In genomic region chr13:23312909-23313669, GRCm38 (mm10) we compare ENCODE assay signal across 8 mouse cellular contexts. TPM values are rescaled to one million over a fixed set of nuclear protein-coding genes. Genes with fewer than 3 reads are reported as not detected.
DNase-seq lines count a peak whose midpoint lies in the region; ATAC-seq and TF ChIP-seq lines count a peak whose summit lies in the region.

No protein-coding gene starts in this region.

- 1% methylated on average over 42 of the region's 42 CpGs for WGBS in embryonic facial prominence, embryonic 12.5 days
- 2% methylated on average over 42 of the region's 42 CpGs for whole genome bisulfite sequencing in intestine, postnatal 0 days
- WGBS in neural tube, embryonic 12.5 days, result 1% methylated on average over 42 of the region's 42 CpGs

- no peak for DNase-seq in layer of hippocampus, adult 2 months (ENCODE audit: low spot score in 2 of 2)
- no peak for DNase-seq in layer of hippocampus, postnatal 25 days (ENCODE audit: extremely low spot score in 1 of 2, low spot score in 1 of 2)
- DNase-seq in adrenal gland, adult 2 months, result no peak
- DNase-seq in thymus, postnatal 14 days, result no peak
- no peak for DNase-seq in adrenal gland, adult 18-20 months (ENCODE audit: low spot score in 2 of 2)

- no peaks in the 10 kb centered on the region for H3K36me3 ChIP-seq in embryonic facial prominence, embryonic 12.5 days
- no peaks in the 10 kb centered on the region for H3K36me3 ChIP-seq in intestine, postnatal 0 days (ENCODE audit: control insufficient read depth, insufficient read depth)
- H3K36me3 ChIP-seq in neural tube, embryonic 12.5 days, result no peaks in the 10 kb centered on the region

- no peak for TF ChIP-seq CTCF in layer of hippocampus, adult 2 months (conservative IDR thresholded peaks at IDR 0.05)
- TF ChIP-seq CTCF in intestine, postnatal 0 days (IDR thresholded peaks at IDR 0.05; ENCODE audit: low read depth), result no peak

- H3K4me1 ChIP-seq in embryonic facial prominence, embryonic 12.5 days, result no peaks in the 10 kb centered on the region
- H3K4me1 ChIP-seq in intestine, postnatal 0 days (replicated peaks; ENCODE audit: control insufficient read depth, insufficient read depth, low read length), result peaks cover 11% of the 10 kb centered on the region; the same call in 1 of the 2 replicates
- peaks cover 17% of the 10 kb centered on the region; the same call in 1 of the 2 replicates for H3K4me1 ChIP-seq in neural tube, embryonic 12.5 days

- peak overlapping the region; percentile 6; the same call in 1 of the 2 replicates for H3K9ac ChIP-seq in embryonic facial prominence, embryonic 12.5 days
- H3K9ac ChIP-seq in intestine, postnatal 0 days (ENCODE audit: low read depth, low read length), result no peak overlapping the region
- peak overlapping the region; percentile 29; the same call in 1 of the 2 replicates for H3K9ac ChIP-seq in neural tube, embryonic 12.5 days

- ATAC-seq in embryonic facial prominence, embryonic 12.5 days (ENCODE audit: insufficient number of reproducible peaks, insufficient read depth, low FRiP score, low TSS enrichment), result no peak
- no peak for ATAC-seq in intestine, postnatal 0 days
- peak; percentile 22; the same call in 1 of the 2 replicates for ATAC-seq in neural tube, embryonic 12.5 days (ENCODE audit: low FRiP score, low read depth)

- H3K4me2 ChIP-seq in embryonic facial prominence, embryonic 12.5 days (replicated peaks), result peak overlapping the region; percentile 61
- peak overlapping the region; percentile 60 for H3K4me2 ChIP-seq in intestine, postnatal 0 days (replicated peaks; ENCODE audit: low read depth)
- H3K4me2 ChIP-seq in neural tube, embryonic 12.5 days (replicated peaks), result peak overlapping the region; percentile 73

- peak overlapping the region; percentile 46 for H3K4me3 ChIP-seq in layer of hippocampus, adult 2 months
- H3K4me3 ChIP-seq in embryonic facial prominence, embryonic 12.5 days, result peak overlapping the region; percentile 40
- H3K4me3 ChIP-seq in intestine, postnatal 0 days (ENCODE audit: low read depth, low read length), result peak overlapping the region; percentile 38
- peak overlapping the region; percentile 36 for H3K4me3 ChIP-seq in neural tube, embryonic 12.5 days

- no peak overlapping the region for H3K27ac ChIP-seq in layer of hippocampus, adult 2 months
- no peak overlapping the region for H3K27ac ChIP-seq in embryonic facial prominence, embryonic 12.5 days
- H3K27ac ChIP-seq in intestine, postnatal 0 days (ENCODE audit: low read depth, low read length), result no peak overlapping the region
- H3K27ac ChIP-seq in neural tube, embryonic 12.5 days, result no peak overlapping the region

- peaks cover 39% of the 10 kb centered on the region for H3K27me3 ChIP-seq in embryonic facial prominence, embryonic 12.5 days
- peaks cover 66% of the 10 kb centered on the region for H3K27me3 ChIP-seq in intestine, postnatal 0 days (replicated peaks; ENCODE audit: control insufficient read depth, insufficient read depth, low read length)
- H3K27me3 ChIP-seq in neural tube, embryonic 12.5 days (replicated peaks), result peaks cover 57% of the 10 kb centered on the region

- H3K9me3 ChIP-seq in embryonic facial prominence, embryonic 12.5 days, result no peaks in the 10 kb centered on the region
- no peaks in the 10 kb centered on the region for H3K9me3 ChIP-seq in intestine, postnatal 0 days (ENCODE audit: control insufficient read depth)
- no peaks in the 10 kb centered on the region for H3K9me3 ChIP-seq in neural tube, embryonic 12.5 days

RNA-seq across cellular contexts. Expression of gene Zfp322a, which starts 55.9 kb away (rescaled TPM):
- 10 to 100 TPM; 28.7 to 33.6 TPM for total RNA-seq in layer of hippocampus, adult 2 months (2021)
- total RNA-seq in layer of hippocampus, postnatal 25 days (2021), result 10 to 100 TPM; 34.3 to 40.0 TPM
- 65.4 and 67.5 TPM in 2 replicates for polyA plus RNA-seq in embryonic facial prominence, embryonic 12.5 days (2016; fragmentation: Nextera tagmentation; extraction: Ambion mirVana)
- 15.6 and 17.2 TPM in 2 replicates for polyA plus RNA-seq in intestine, postnatal 0 days (2015; fragmentation: Nextera tagmentation; extraction: Ambion mirVana)
- 51.9 and 57.7 TPM in 2 replicates for polyA plus RNA-seq in neural tube, embryonic 12.5 days (2016; fragmentation: Nextera tagmentation; extraction: Ambion mirVana)
- 10 to 100 TPM; 16.3 to 20.7 TPM for total RNA-seq in adrenal gland, adult 2 months (2021)
- 0.40 and 0.53 TPM in 2 replicates for polyA plus RNA-seq in adrenal gland, adult 2 months (2012; rRNA removed)
- total RNA-seq in adrenal gland, adult 18-20 months (2021), result 10 to 100 TPM; 15.0 to 18.5 TPM
